Mouse (Mus musculus) heart, adult 9 months (tissue): ENCODE data around the gene Gmpr2.

ENCODE experiments used
- DNase-seq, 2 experiments: peaks; one replicate each; pipeline ENCODE4 v3.0.0; 2022; ENCODE audit warnings: low spot score in 2 of 2

Gmpr2 gene

DNA sequence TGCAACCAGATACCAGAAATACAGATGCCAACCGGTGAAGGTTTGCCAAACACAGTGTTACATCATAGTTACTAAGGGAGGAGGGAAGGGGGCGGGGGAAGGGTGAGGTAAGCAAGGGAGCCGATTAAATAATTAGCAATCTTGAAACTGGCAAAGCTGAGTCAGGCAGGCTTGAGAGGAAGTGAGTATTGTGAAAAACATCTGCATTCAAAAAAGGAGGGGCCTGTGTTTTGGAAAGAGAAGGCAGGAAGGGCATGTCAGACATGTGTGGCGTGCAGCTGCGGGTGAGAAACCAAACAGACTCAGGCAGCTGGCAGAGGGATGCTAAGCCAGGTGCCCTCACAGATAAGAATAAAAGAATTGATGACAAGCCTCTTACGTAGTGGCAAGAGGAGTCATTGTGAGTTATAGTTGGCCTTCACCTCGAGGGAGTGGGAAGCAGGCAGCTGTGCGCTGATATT is 52.7 kb downstream of the Gmpr2 start:
- DNase-seq = peak; percentile 68 to 75

- DNase-seq = no peak
These were observed 54.5 kb downstream of the Gmpr2 start for GRCm38 (mm10) chr14:55726261-55726660.

- DNase-seq = no peak
These were observed 56.3 kb downstream of the Gmpr2 start for GRCm38 (mm10) chr14:55727889-55728685.
